Mouse (Mus musculus): ENCODE results near the gene Slc3a2. TPM values are rescaled to one million over a fixed set of nuclear protein-coding genes. Genes with fewer than 3 reads are reported as not detected.

Slc3a2 gene
- 118 and 148 TPM in 2 replicates for polyA plus RNA-seq (2015; fragmentation: Nextera tagmentation; extraction: Ambion mirVana)

- Histone ChIP-seq H3K27ac (peak within 1 kb of the TSS; percentile 97), H3K9me3 (no peaks in the 10 kb centered on the region), H3K4me3 (peak within 1 kb of the TSS; percentile 75), H3K4me1 (peaks cover 29% of the 10 kb centered on the region), H3K4me2 (peak within 1 kb of the TSS; percentile 58), H3K9ac (peak within 1 kb of the TSS; percentile 89), H3K36me3 (peaks cover 23% of the 10 kb centered on the region), H3K27me3 (no peaks in the 10 kb centered on the region)
- under 1% methylated on average over 50 of the region's 50 CpGs for WGBS
- peak; percentile 94 for ATAC-seq (ENCODE audit: insufficient number of reproducible peaks, low FRiP score, low TSS enrichment, low read depth)
Measured at GRCm38 (mm10) chr19:8722907-8723573, at the start of gene Slc3a2. Gene Slc3a2, minus strand, starts transcription at chr19:8723369.

GRCm38 (mm10) chr19:8770567-8771270, 47.5 kb upstream of the Slc3a2 start, which contains the start of gene Tmem223:
Gene Tmem223, plus strand, starts transcription at chr19:8770996.
- no peak for ATAC-seq (ENCODE audit: insufficient number of reproducible peaks, low FRiP score, low TSS enrichment, low read depth)

GRCm38 (mm10) chr19:8765562-8765961, 42.4 kb upstream of the Slc3a2 start:
- Histone ChIP-seq H3K27me3 (no peaks in the 10 kb centered on the region), H3K4me3 (no peak overlapping the region), H3K9me3 (no peaks in the 10 kb centered on the region), H3K27ac (no peak overlapping the region), H3K4me2 (no peak overlapping the region), H3K36me3 (peaks cover 85% of the 10 kb centered on the region), H3K4me1 (peaks cover 4% of the 10 kb centered on the region; the same call in 1 of the 2 replicates), H3K9ac (no peak overlapping the region)
- 96% methylated on average over 9 of the region's 9 CpGs for WGBS
- no peak for ATAC-seq (ENCODE audit: insufficient number of reproducible peaks, low FRiP score, low TSS enrichment, low read depth)

More at GRCm38 (mm10) chr19:8770567-8771270, 47.5 kb upstream of the Slc3a2 start, which contains the start of gene Tmem223:
- H3K27ac ChIP-seq, result peak within 1 kb of the TSS; percentile 92
- H3K4me3 ChIP-seq, result peak within 1 kb of the TSS; percentile 65
- H3K4me1 ChIP-seq, result peaks cover 28% of the 10 kb centered on the region
- no peaks in the 10 kb centered on the region for H3K9me3 ChIP-seq
- peak within 1 kb of the TSS; percentile 83 for H3K9ac ChIP-seq
- 20% methylated on average over 29 of the region's 29 CpGs for WGBS
- H3K27me3 ChIP-seq, result no peaks in the 10 kb centered on the region
- H3K4me2 ChIP-seq, result peak within 1 kb of the TSS; percentile 45
- peaks cover 67% of the 10 kb centered on the region for H3K36me3 ChIP-seq

- ATAC-seq (ENCODE audit: insufficient number of reproducible peaks, low FRiP score, low TSS enrichment, low read depth), result no peak
Measured at GRCm38 (mm10) chr19:8763276-8763675, 40.1 kb upstream of the Slc3a2 start.

GRCm38 (mm10) chr19:8760757-8761156, 37.6 kb upstream of the Slc3a2 start:
- Histone ChIP-seq H3K4me2 (no peak overlapping the region), H3K36me3 (peaks cover 37% of the 10 kb centered on the region)
- ATAC-seq (ENCODE audit: insufficient number of reproducible peaks, low FRiP score, low TSS enrichment, low read depth), result no peak

More at GRCm38 (mm10) chr19:8763276-8763675, 40.1 kb upstream of the Slc3a2 start:
- no peaks in the 10 kb centered on the region for H3K9me3 ChIP-seq
- H3K4me2 ChIP-seq, result no peak overlapping the region
- H3K9ac ChIP-seq, result no peak overlapping the region
- no peaks in the 10 kb centered on the region for H3K27me3 ChIP-seq
- H3K4me1 ChIP-seq, result peaks cover 1% of the 10 kb centered on the region; the same call in 1 of the 2 replicates
- WGBS, result 91% methylated on average over 4 of the region's 4 CpGs
- no peak overlapping the region for H3K27ac ChIP-seq
- H3K4me3 ChIP-seq, result no peak overlapping the region
- peaks cover 62% of the 10 kb centered on the region for H3K36me3 ChIP-seq

GRCm38 (mm10) chr19:8758899-8759298, 35.7 kb upstream of the Slc3a2 start:
- peaks cover 19% of the 10 kb centered on the region for H3K4me1 ChIP-seq
- no peaks in the 10 kb centered on the region for H3K9me3 ChIP-seq
- H3K36me3 ChIP-seq, result peaks cover 35% of the 10 kb centered on the region
- H3K27me3 ChIP-seq, result no peaks in the 10 kb centered on the region
- ATAC-seq (ENCODE audit: insufficient number of reproducible peaks, low FRiP score, low TSS enrichment, low read depth), result no peak
- no peak overlapping the region for H3K4me3 ChIP-seq
- no peak overlapping the region for H3K9ac ChIP-seq
- H3K4me2 ChIP-seq, result no peak overlapping the region
- 93% methylated on average over 2 of the region's 2 CpGs for WGBS
- no peak overlapping the region for H3K27ac ChIP-seq

More at GRCm38 (mm10) chr19:8760757-8761156, 37.6 kb upstream of the Slc3a2 start:
- Histone ChIP-seq H3K4me1 (peaks cover 8% of the 10 kb centered on the region), H3K9me3 (no peaks in the 10 kb centered on the region), H3K27me3 (no peaks in the 10 kb centered on the region), H3K27ac (no peak overlapping the region), H3K9ac (no peak overlapping the region), H3K4me3 (no peak overlapping the region)
- 87% methylated on average over 2 of the region's 2 CpGs for WGBS

DNA sequence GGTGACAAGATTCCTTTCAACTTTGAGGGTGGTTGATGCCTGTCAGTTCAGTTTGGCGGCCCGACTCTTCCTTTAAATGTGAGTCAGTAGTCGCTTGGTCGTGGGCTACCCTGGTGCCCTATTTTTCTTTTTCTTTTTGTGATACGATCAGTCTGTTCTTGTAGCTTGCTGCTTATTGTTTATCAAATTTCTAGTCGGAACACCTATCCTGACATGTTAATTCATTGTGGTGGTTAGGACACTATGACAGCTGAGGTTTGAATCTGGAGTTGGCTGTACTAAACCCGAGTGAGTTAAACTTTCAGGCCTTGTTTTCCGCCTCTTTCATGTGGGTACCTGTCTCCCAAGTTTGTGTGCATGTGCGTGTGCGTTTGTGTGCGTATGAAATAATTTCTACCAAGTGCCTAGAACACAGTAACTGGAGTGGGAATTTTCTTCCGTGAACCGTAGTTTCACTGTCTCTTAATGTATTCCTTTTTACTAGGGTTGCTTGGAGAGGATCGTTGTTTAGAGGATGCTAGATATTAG, 34.4 kb upstream of the Slc3a2 start:
- Histone ChIP-seq H3K36me3 (peaks cover 32% of the 10 kb centered on the region), H3K4me2 (peak overlapping the region; percentile 54), H3K4me1 (peaks cover 19% of the 10 kb centered on the region), H3K27ac (peak overlapping the region; percentile 90), H3K27me3 (no peaks in the 10 kb centered on the region), H3K9ac (peak overlapping the region; percentile 88), H3K9me3 (no peaks in the 10 kb centered on the region), H3K4me3 (peak overlapping the region; percentile 93)
- no peak for ATAC-seq (ENCODE audit: insufficient number of reproducible peaks, low FRiP score, low TSS enrichment, low read depth)
- WGBS, result 3% methylated on average over 14 of the region's 14 CpGs

- no peaks in the 10 kb centered on the region for H3K27me3 ChIP-seq
- ATAC-seq (ENCODE audit: insufficient number of reproducible peaks, low FRiP score, low TSS enrichment, low read depth), result peak; percentile 91
- peak within 1 kb of the TSS; percentile 93 for H3K4me3 ChIP-seq
- H3K27ac ChIP-seq, result peak within 1 kb of the TSS; percentile 90
- peaks cover 34% of the 10 kb centered on the region for H3K36me3 ChIP-seq
- H3K4me2 ChIP-seq, result peak within 1 kb of the TSS; percentile 54
- H3K9me3 ChIP-seq, result no peaks in the 10 kb centered on the region
- H3K4me1 ChIP-seq, result peaks cover 19% of the 10 kb centered on the region
- H3K9ac ChIP-seq, result peak within 1 kb of the TSS; percentile 88
- under 1% methylated on average over 75 of the region's 75 CpGs for WGBS
Measured at GRCm38 (mm10) chr19:8756635-8757387, 33.6 kb upstream of the Slc3a2 start, which contains the start of gene Nxf1. Gene Nxf1, plus strand, starts transcription at chr19:8757073.

- Histone ChIP-seq H3K4me1 (peaks cover 19% of the 10 kb centered on the region), H3K4me3 (peak overlapping the region; percentile 93; the same call in 1 of the 2 replicates), H3K36me3 (peaks cover 45% of the 10 kb centered on the region), H3K4me2 (peak overlapping the region; percentile 54; the same call in 1 of the 2 replicates), H3K9ac (no peak overlapping the region), H3K9me3 (no peaks in the 10 kb centered on the region), H3K27me3 (no peaks in the 10 kb centered on the region), H3K27ac (peak overlapping the region; percentile 43; the same call in 1 of the 2 replicates)
- ATAC-seq (ENCODE audit: insufficient number of reproducible peaks, low FRiP score, low TSS enrichment, low read depth), result no peak
- WGBS, result 73% methylated on average over 3 of the region's 3 CpGs
Measured at GRCm38 (mm10) chr19:8755652-8756051, 32.5 kb upstream of the Slc3a2 start.

DNA sequence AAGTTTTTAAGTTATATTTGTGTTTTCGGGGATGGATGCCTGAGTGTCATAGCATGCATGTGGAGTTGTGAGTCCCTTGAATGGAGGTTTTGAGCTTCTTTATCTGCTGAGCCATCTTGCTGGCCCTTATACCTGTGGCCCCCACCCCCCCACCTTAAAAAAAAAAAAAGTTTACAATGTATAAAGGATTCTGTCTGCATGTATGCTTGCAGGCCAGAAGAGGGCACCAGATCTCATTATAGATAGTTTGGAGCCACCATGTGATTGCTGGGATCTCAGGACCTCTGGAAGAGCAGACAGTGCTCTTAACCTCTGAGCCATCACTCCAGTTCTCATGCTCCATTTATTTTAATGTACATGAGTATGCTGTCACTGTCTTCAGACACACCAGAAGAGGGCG, 24.2 kb upstream of the Slc3a2 start:
- no peaks in the 10 kb centered on the region for H3K27me3 ChIP-seq
- peaks cover 13% of the 10 kb centered on the region for H3K4me1 ChIP-seq
- no peak overlapping the region for H3K9ac ChIP-seq
- H3K36me3 ChIP-seq, result peaks cover 96% of the 10 kb centered on the region
- ATAC-seq (ENCODE audit: insufficient number of reproducible peaks, low FRiP score, low TSS enrichment, low read depth), result no peak
- 78% methylated on average over 2 of the region's 2 CpGs for WGBS
- no peaks in the 10 kb centered on the region for H3K9me3 ChIP-seq
- no peak overlapping the region for H3K27ac ChIP-seq
- no peak overlapping the region for H3K4me2 ChIP-seq
- H3K4me3 ChIP-seq, result no peak overlapping the region

DNA sequence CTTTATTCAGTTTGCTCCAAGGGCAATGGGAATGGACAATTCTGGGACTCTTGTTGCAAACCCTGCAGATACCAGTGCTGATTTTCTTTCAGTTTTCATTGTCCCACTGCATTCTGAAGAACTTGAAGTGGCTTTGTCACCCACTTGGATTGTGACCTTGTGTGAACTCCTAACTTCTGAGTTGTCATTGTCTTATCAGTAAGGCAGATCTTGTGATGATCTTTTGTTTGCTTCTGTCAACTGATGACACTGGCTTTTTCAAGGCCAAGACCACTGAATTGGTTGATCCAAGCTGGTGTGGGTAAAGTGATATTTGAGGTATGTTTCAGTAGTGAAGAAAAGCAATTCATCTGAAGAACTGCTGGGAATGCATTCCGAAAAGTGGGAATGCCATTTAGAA, 22.2 kb upstream of the Slc3a2 start:
- peaks cover 21% of the 10 kb centered on the region for H3K4me1 ChIP-seq
- H3K36me3 ChIP-seq, result peaks cover 81% of the 10 kb centered on the region
- no peaks in the 10 kb centered on the region for H3K9me3 ChIP-seq
- no peaks in the 10 kb centered on the region for H3K27me3 ChIP-seq
- no peak overlapping the region for H3K4me3 ChIP-seq
- no peak overlapping the region for H3K27ac ChIP-seq
- H3K9ac ChIP-seq, result no peak overlapping the region
- WGBS, result 95% methylated on average over 1 of the region's 1 CpGs
- no peak for ATAC-seq (ENCODE audit: insufficient number of reproducible peaks, low FRiP score, low TSS enrichment, low read depth)
- H3K4me2 ChIP-seq, result no peak overlapping the region
